Mouse (Mus musculus) kidney, adult 2 months (tissue): Measurements from ENCODE around the gene Adamtsl3.

ENCODE experiments used
- CTCF ChIP-seq: fragments of 200-500 bp; conservative IDR thresholded peaks from 2 replicates; pipeline ENCODE4 v1.5.1; 2011; ENCODE audit warnings: low read depth, mild to moderate bottlenecking, control low read depth, low read length, moderate library complexity, mixed read lengths; ENCODE audit not compliant: insufficient read depth, insufficient read length
- POLR2A ChIP-seq: fragments of 200-500 bp; IDR thresholded peaks from one replicate; pipeline ENCODE4 v1.6.1; 2011; ENCODE audit warnings: low read depth, low read length, control low read depth

- no peak for TF ChIP-seq CTCF
- TF ChIP-seq POLR2A = no peak
These were observed 220.3 kb downstream of the Adamtsl3 start for GRCm38 (mm10) chr7:82555803-82556202.
